Mouse (Mus musculus): ENCODE data around the gene Zfand3.
A peak's percentile ranks its signal among the peaks of the same experiment; 100 is the strongest.

Zfand3 gene

GRCm38 (mm10) chr17:30053463-30053862 is 48.9 kb downstream of the Zfand3 start:
- DNase-seq (ENCODE audit: low read depth) = no peak

GRCm38 (mm10) chr17:30053871-30054270 is 49.3 kb downstream of the Zfand3 start:
- DNase-seq (ENCODE audit: low read depth) = peak; percentile 22

- DNase-seq (ENCODE audit: low read depth) = no peak
Measured at GRCm38 (mm10) chr17:30056226-30056625, 51.7 kb downstream of the Zfand3 start.

GRCm38 (mm10) chr17:30058594-30058993 is 54.1 kb downstream of the Zfand3 start:
- no peak for DNase-seq (ENCODE audit: low read depth)

GRCm38 (mm10) chr17:30059066-30059465 is 54.5 kb downstream of the Zfand3 start:
- DNase-seq (ENCODE audit: low read depth) = no peak

GRCm38 (mm10) chr17:30061100-30061837 is 56.7 kb downstream of the Zfand3 start:
- DNase-seq (ENCODE audit: low read depth) = no peak

GRCm38 (mm10) chr17:30063849-30064248 is 59.3 kb downstream of the Zfand3 start:
- no peak for DNase-seq (ENCODE audit: low read depth)

GRCm38 (mm10) chr17:30064746-30065145 is 60.2 kb downstream of the Zfand3 start:
- DNase-seq (ENCODE audit: low read depth) = no peak

GRCm38 (mm10) chr17:30069776-30070175 is 65.2 kb downstream of the Zfand3 start:
- DNase-seq (ENCODE audit: low read depth) = no peak

GRCm38 (mm10) chr17:30070631-30071030 is 66.1 kb downstream of the Zfand3 start:
- DNase-seq (ENCODE audit: low read depth) = no peak

- no peak for DNase-seq (ENCODE audit: low read depth)
Measured at GRCm38 (mm10) chr17:30072613-30073012, 68.1 kb downstream of the Zfand3 start.

GRCm38 (mm10) chr17:30075896-30076295 is 71.4 kb downstream of the Zfand3 start:
- no peak for DNase-seq (ENCODE audit: low read depth)

- no peak for DNase-seq (ENCODE audit: low read depth)
Measured at GRCm38 (mm10) chr17:30084007-30084406, 79.5 kb downstream of the Zfand3 start.

- no peak for DNase-seq (ENCODE audit: low read depth)
Measured at GRCm38 (mm10) chr17:30086695-30087094, 82.2 kb downstream of the Zfand3 start.

GRCm38 (mm10) chr17:30088431-30088830 is 83.9 kb downstream of the Zfand3 start:
- DNase-seq (ENCODE audit: low read depth) = no peak

GRCm38 (mm10) chr17:30090416-30090815 is 85.9 kb downstream of the Zfand3 start:
- DNase-seq (ENCODE audit: low read depth) = no peak

- DNase-seq (ENCODE audit: low read depth) = no peak
Measured at GRCm38 (mm10) chr17:30093148-30093749, 88.7 kb downstream of the Zfand3 start.

GRCm38 (mm10) chr17:30097156-30097555 is 92.6 kb downstream of the Zfand3 start:
- no peak for DNase-seq (ENCODE audit: low read depth)

GRCm38 (mm10) chr17:30097677-30098076 is 93.1 kb downstream of the Zfand3 start:
- DNase-seq (ENCODE audit: low read depth) = no peak

GRCm38 (mm10) chr17:30099670-30100069 is 95.1 kb downstream of the Zfand3 start:
- no peak for DNase-seq (ENCODE audit: low read depth)

- no peak for DNase-seq (ENCODE audit: low read depth)
Measured at GRCm38 (mm10) chr17:30101801-30102200, 97.3 kb downstream of the Zfand3 start.

GRCm38 (mm10) chr17:30103005-30103404 is 98.5 kb downstream of the Zfand3 start:
- DNase-seq (ENCODE audit: low read depth) = no peak

GRCm38 (mm10) chr17:30103641-30104165 is 99.2 kb downstream of the Zfand3 start:
- no peak for DNase-seq (ENCODE audit: low read depth)

Measured in induced T-regulatory cell, adult 2 months (primary cell).